In the genomic region with DNA sequence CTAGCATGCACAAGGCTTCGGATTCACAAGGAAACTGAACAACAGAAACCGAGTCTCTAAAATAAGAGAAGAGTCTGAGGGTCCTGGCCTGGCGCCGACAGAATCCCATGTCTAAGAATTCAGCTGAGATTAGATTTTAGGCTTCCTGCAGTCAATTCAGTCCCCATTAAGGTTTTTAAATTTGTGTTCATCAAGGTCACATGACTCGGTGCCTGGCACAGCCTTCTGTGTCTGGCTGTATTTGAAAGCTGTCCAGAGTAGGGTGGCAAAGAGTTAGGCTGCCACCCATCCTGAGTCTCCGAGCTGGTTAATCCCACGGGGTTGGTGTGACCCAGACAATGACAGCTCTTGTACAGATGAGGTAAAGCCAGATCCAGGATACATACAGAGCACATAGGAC, we compare ENCODE assay signal across 18 mouse cellular contexts. TPM values are rescaled to one million over a fixed set of nuclear protein-coding genes. Genes with fewer than 3 reads are reported as not detected.
"Had no signal": no experiment of that assay in that cellular context is flagged by ENCODE, and none has a peak within 500 bp of the region (broad histone marks: within the 10 kb centered on the region; RNA-seq: fewer than 3 reads in every experiment).

No protein-coding gene starts in this region.

- H3K27ac ChIP-seq: kidney, embryonic 15.5 days; limb, embryonic 13.5 days; liver, embryonic 14.5 days; midbrain, embryonic 13.5 days; neural tube, embryonic 15.5 days had no signal

- ATAC-seq: midbrain, embryonic 13.5 days had no signal

- H3K4me3 ChIP-seq: kidney, embryonic 15.5 days; limb, embryonic 13.5 days; midbrain, embryonic 13.5 days; myocyte had no signal

- DNase-seq: kidney, postnatal 14 days; layer of hippocampus, adult 9-11 months; layer of hippocampus, postnatal 36 days; left cerebral cortex, postnatal 4 days; lung, adult 18-20 months; right cerebral cortex, adult 18-20 months; right cerebral cortex, postnatal 4 days; spleen, adult 18-20 months; thymus, adult 18-20 months; thymus, postnatal 14 days had no signal

RNA-seq across cellular contexts. Expression of a gene that starts 2.3 kb away (rescaled TPM):
- total RNA-seq: megakaryocyte-erythroid progenitor cell, adult 5-6 weeks had no signal

RNA-seq across cellular contexts. Expression of a gene that starts 46.8 kb away (rescaled TPM):
- total RNA-seq: layer of hippocampus, postnatal 36 days; left cerebral cortex, postnatal 4 days; liver, adult 2 months; megakaryocyte-erythroid progenitor cell, adult 5-6 weeks had no signal
